Mouse (Mus musculus) midbrain, embryonic 12.5 days (tissue): ENCODE data around the gene Emid1. TPM values are rescaled to one million over a fixed set of nuclear protein-coding genes. Genes with fewer than 3 reads are reported as not detected.

Experiments
- ATAC-seq: fragments of 200-750 bp; cut with Nextera tagmentation; 2 replicates; pipeline ENCODE4 v1.8.0; 2017; ENCODE audit warnings: low read depth, moderate TSS enrichment, moderate library complexity; ENCODE audit not compliant: low FRiP score
- H3K27ac ChIP-seq: fragments of 300-500 bp; sonication (generic); replicated peaks from 2 replicates; pipeline ENCODE4 v1.5.1; 2016; ENCODE audit warnings: mild to moderate bottlenecking
- H3K27me3 ChIP-seq: fragments of 300-500 bp; sonication (generic); 2 replicates; pipeline ENCODE4 v1.6.1; 2016; ENCODE audit warnings: mild to moderate bottlenecking
- H3K36me3 ChIP-seq: fragments of 300-500 bp; sonication (generic); 2 replicates; pipeline ENCODE4 v1.6.1; 2016
- H3K4me1 ChIP-seq: fragments of 300-500 bp; sonication (generic); 2 replicates; pipeline ENCODE4 v1.6.1; 2016
- H3K4me2 ChIP-seq: fragments of 300-500 bp; sonication (generic); replicated peaks from 2 replicates; pipeline ENCODE4 v1.6.1; 2016; ENCODE audit warnings: mild to moderate bottlenecking, moderate library complexity
- H3K4me3 ChIP-seq: fragments of 300-500 bp; sonication (generic); 2 replicates; pipeline ENCODE4 v1.5.1; 2016; ENCODE audit warnings: mild to moderate bottlenecking
- H3K9ac ChIP-seq: fragments of 300-500 bp; sonication (generic); replicated peaks from 2 replicates; pipeline ENCODE4 v1.6.1; 2016; ENCODE audit warnings: mild to moderate bottlenecking, moderate library complexity
- H3K9me3 ChIP-seq: fragments of 300-500 bp; sonication (generic); 2 replicates; pipeline ENCODE4 v1.6.1; 2016; ENCODE audit warnings: mild to moderate bottlenecking
- WGBS: fragments of 180-500 bp; shearing (Covaris S2); methylation state at CpG from one replicate; pipeline ENCODE4 v1.1.7; 2016; 5-methylcytosine and 5-hydroxymethylcytosine counted together
- polyA plus RNA-seq: library from polyadenylated mRNA; unstranded; fragments of >200 nt; fragmentation: Nextera tagmentation; extraction: Ambion mirVana; gene quantifications from 2 replicates; pipeline ENCODE4 v1.2.1, GENCODE M21; 2016

Emid1 gene
- polyA plus RNA-seq, 1 experiment from 2014 or later, result 10.2 TPM

DNA sequence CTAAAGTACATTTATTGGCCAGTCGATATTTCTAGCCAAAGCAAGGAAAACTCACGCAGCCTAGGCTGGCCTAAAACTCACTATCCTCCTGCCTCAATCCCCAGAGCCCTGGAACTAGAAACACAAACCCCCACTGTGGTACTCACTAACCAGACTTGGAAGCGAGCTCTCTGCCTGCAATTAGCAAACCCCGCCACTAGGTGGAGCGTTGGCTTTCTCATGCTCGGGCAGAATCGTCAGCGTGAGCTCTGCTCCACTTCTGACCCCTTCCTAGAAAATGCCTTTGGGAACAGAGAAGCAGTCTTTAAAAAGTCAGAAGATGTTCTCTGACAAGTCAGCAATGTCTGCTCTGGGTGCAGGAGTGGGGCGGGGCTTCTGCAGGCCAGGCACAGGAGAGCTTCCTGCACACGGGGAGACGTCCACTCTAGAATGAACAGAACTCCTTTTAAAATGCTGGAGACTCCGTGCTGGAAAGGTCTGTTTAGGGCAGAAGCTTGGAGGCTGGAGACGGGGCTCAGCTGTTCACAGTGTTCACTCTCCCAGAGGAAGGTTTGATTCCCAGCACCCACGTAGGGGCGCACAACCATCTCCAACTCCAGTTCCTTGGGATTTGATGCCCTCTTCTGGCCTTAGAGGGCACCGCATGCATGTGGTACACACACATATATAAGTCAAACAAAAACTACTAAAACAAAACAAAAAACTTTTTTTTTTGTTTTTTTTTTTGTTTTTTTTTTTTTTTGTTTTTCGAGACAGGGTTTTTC is 8.8 kb upstream of the Emid1 start:
- H3K9me3 ChIP-seq, result no peaks in the 10 kb centered on the region
- no peak overlapping the region for H3K27ac ChIP-seq
- WGBS, result 72% methylated on average over 17 of the region's 17 CpGs
- H3K9ac ChIP-seq, result no peak overlapping the region
- peaks cover 17% of the 10 kb centered on the region for H3K4me1 ChIP-seq
- H3K4me3 ChIP-seq, result no peak overlapping the region
- H3K36me3 ChIP-seq, result no peaks in the 10 kb centered on the region
- no peak for ATAC-seq
- peaks cover 2% of the 10 kb centered on the region; the same call in 1 of the 2 replicates for H3K27me3 ChIP-seq
- H3K4me2 ChIP-seq, result no peak overlapping the region

DNA sequence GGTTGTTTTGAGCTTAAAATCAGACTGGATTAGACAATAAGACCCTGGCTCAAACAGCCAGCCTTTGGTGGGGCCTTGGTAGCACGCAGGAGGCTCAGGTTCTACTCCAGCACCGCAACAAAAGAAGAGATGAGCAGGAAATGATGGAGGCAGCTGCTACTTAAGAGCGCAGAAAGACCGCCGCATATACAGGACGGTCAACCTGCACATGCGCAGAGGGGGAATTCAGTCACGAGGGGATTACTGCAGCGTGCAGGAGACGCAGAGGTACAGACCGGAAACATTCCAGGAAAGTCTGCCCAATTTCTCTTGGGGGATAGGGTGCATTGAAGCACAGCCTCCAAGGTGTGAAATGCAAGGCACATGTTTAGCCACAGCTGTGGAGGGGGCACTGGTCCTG is 6.0 kb upstream of the Emid1 start:
- no peaks in the 10 kb centered on the region for H3K4me1 ChIP-seq
- no peak for ATAC-seq
- H3K36me3 ChIP-seq, result no peaks in the 10 kb centered on the region
- H3K9me3 ChIP-seq, result no peaks in the 10 kb centered on the region
- H3K9ac ChIP-seq, result no peak overlapping the region
- no peak overlapping the region for H3K27ac ChIP-seq
- 89% methylated on average over 11 of the region's 11 CpGs for WGBS
- H3K4me2 ChIP-seq, result no peak overlapping the region
- no peak overlapping the region for H3K4me3 ChIP-seq
- H3K27me3 ChIP-seq, result peaks cover 19% of the 10 kb centered on the region

DNA sequence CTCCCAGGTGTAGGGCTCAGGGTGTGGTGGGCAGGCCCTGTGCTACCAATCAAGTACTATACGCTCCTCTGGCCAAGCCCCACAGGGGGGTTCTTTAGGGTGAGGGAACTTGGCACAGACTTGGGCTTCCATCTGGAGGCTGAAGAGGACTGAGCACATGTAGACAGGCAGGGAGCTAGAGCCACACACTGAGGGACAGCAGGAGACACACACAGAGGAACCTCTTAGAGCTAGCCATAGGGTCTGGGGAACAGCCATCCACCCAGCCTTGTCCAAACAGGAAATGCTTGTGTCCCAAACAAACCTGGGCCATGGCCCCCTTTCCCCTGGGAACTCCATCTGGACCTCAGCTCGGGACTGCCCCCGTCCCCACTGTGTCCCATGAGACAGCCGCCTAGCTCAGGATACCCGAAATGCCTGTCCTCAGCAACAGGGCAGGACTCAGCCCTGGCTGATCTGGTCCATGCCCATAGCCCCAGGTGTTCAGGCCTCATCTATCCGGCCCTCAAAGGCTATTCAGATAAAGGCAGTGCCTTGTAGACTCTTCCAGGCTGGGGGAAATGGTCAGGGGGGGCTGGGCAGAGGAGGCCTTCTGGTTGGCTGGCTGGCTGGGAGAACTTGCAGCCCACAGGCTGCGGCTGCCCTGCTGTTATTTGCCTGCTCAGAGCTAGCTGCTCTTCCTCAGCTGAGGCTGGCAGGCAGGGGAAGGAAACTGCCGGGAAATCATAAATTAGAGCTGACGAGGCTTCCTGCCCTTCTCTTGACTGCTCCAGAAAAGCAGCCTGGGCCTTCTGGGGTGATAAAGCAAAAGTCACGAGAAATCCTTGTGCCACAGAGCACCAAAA is 3.1 kb upstream of the Emid1 start:
- Histone ChIP-seq H3K9ac (no peak overlapping the region), H3K4me1 (peaks cover 19% of the 10 kb centered on the region), H3K9me3 (no peaks in the 10 kb centered on the region), H3K36me3 (no peaks in the 10 kb centered on the region), H3K4me2 (no peak overlapping the region), H3K27me3 (peaks cover 45% of the 10 kb centered on the region), H3K27ac (no peak overlapping the region), H3K4me3 (no peak overlapping the region)
- 48% methylated on average over 10 of the region's 10 CpGs for whole genome bisulfite sequencing
- ATAC-seq, result no peak

DNA sequence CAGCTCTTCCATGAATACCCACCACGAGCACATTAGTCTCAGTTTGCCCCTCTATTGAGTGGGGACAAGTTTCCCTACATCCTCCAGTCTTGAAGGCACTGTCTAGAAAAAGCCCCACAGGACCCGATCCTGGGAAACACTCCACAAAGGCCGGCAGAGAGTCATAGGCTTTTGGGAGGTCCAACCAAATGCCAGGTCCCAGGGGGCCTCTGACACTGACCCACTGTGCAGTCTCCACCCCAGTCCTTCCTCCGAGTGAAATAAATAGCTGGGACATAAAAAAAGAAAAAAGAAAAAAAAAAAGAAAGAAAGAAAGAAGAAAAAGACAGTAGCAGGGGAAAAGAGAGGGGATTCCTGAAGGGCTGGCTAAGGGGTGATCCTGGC is 818 bp downstream of the Emid1 start:
- H3K4me2 ChIP-seq, result peak overlapping the region; percentile 90
- no peaks in the 10 kb centered on the region for H3K9me3 ChIP-seq
- H3K9ac ChIP-seq, result no peak overlapping the region
- no peak for ATAC-seq
- no peaks in the 10 kb centered on the region for H3K36me3 ChIP-seq
- H3K27ac ChIP-seq, result no peak overlapping the region
- H3K4me1 ChIP-seq, result peaks cover 44% of the 10 kb centered on the region
- WGBS, result 10% methylated on average over 4 of the region's 4 CpGs
- peak overlapping the region; percentile 60 for H3K4me3 ChIP-seq
- H3K27me3 ChIP-seq, result peaks cover 59% of the 10 kb centered on the region

DNA sequence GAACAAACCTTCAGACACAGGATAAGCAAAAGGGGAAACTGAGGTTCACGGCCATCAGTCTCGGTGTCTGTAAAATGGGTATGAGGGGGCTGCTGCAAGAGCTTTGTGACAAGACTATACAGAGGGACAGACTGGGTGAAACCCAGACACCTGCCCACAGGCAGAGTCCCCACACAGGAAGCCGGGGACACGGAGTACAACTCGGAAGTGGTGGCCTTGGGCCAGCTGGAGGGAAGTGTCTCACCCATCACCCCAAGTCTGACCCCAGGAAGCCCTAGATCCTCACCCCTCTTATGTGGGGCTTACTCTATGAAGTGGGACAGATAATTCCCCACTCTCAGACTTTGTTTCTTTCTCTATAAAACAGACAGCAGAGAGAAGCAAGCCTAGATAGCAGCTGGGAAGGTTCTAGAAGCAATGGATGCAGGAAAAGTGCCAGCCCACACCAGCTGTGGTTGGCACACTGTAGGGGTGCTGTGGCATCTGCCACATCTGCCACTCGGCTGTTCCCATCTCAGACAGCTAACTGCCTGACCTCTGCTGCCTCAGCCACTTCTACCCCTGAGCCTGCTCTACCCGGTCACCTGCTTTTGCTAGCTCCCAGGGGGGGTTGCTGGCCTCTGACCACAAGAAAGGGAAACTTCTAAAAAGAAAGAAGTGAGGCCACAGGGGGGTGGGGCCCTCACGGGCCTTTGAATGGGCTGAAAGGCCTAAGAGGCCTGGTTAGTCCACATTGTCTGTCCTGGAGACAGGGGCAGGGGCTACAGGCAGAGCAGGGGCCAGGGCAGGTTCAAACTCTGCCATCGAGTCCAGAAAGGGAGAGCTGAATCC is 1.4 kb downstream of the Emid1 start:
- H3K36me3 ChIP-seq, result no peaks in the 10 kb centered on the region
- no peak overlapping the region for H3K27ac ChIP-seq
- no peaks in the 10 kb centered on the region for H3K9me3 ChIP-seq
- no peak overlapping the region for H3K9ac ChIP-seq
- no peak overlapping the region for H3K4me3 ChIP-seq
- H3K4me1 ChIP-seq, result peaks cover 44% of the 10 kb centered on the region
- 47% methylated on average over 9 of the region's 9 CpGs for WGBS
- H3K27me3 ChIP-seq, result peaks cover 59% of the 10 kb centered on the region
- no peak for ATAC-seq
- H3K4me2 ChIP-seq, result 0 out of 2 replicates have a peak overlapping the region, but pooled peaks have one; percentile 3

DNA sequence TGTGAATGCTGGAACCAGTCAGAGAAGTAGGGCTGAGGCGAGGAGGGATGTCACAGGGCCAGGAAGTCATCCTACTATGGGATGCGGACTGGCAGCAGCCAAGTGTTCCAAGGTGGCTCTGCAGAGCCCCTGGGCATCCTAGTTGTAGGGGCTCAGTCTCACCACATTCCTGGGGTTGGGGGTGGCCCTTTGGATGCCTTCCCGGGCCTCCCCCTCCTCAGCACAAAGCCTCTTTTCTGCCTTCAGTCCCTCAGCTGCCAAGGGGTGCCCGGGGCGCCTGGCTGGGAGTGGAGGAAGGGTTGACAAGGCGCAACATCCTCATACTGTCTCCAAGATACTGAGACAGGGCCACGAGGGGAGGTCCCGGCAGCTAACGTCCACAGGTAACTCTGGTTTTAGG is 2.1 kb downstream of the Emid1 start:
- Histone ChIP-seq H3K9me3 (no peaks in the 10 kb centered on the region), H3K36me3 (no peaks in the 10 kb centered on the region), H3K27me3 (peaks cover 56% of the 10 kb centered on the region), H3K4me1 (peaks cover 44% of the 10 kb centered on the region), H3K4me3 (no peak overlapping the region), H3K4me2 (no peak overlapping the region), H3K27ac (no peak overlapping the region), H3K9ac (no peak overlapping the region)
- 73% methylated on average over 9 of the region's 9 CpGs for WGBS
- no peak for ATAC-seq

DNA sequence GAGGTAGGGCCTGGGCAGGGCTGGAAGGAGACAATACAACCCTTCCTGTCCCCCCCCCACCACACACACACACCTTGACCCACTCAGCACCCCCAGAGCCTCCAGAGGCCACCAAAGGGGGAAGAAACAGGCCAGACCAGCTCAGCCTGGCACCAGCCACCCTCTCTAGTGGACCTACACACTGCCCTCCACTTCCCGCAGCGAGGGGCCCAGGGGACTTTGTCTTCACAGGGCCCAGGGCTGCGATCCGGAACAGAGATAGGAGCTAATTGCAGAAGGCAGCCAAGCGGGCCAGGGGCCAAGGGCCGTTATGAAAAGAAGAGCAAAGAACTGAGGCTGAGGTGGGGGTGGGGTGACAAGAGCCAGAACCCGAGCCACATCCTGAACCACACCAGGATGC is 2.8 kb downstream of the Emid1 start:
- no peak overlapping the region for H3K4me2 ChIP-seq
- ATAC-seq, result no peak

DNA sequence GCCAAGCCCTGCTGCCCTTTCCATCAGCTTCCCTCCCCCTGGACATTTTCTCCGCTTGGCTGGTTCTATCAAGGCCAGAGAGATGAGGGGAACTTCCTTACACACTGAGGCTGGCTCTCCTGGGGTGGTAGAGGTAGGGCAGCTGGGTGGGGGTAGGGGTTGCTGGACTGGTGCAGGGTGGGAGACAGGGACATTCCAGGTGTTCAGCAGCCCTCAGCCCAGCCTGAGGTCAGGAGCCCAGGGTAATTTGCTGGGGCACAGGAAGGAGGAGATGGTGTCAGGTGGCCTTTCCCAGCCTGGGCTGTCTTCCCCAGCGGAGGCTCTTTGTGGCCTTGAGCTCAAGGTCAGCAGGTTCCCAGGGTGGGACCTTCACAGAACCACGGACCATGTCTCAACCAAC is 6.5 kb downstream of the Emid1 start:
- no peaks in the 10 kb centered on the region for H3K9me3 ChIP-seq
- no peak overlapping the region for H3K4me3 ChIP-seq
- H3K4me1 ChIP-seq, result peaks cover 29% of the 10 kb centered on the region
- H3K27me3 ChIP-seq, result peaks cover 20% of the 10 kb centered on the region
- ATAC-seq, result no peak
- H3K27ac ChIP-seq, result no peak overlapping the region
- 70% methylated on average over 3 of the region's 3 CpGs for WGBS
- no peak overlapping the region for H3K9ac ChIP-seq
- H3K36me3 ChIP-seq, result no peaks in the 10 kb centered on the region
- no peak overlapping the region for H3K4me2 ChIP-seq

More for the DNA sequence above, 2.8 kb downstream of the Emid1 start:
- Histone ChIP-seq H3K27ac (no peak overlapping the region), H3K4me1 (peaks cover 44% of the 10 kb centered on the region), H3K9ac (no peak overlapping the region), H3K36me3 (no peaks in the 10 kb centered on the region), H3K4me3 (no peak overlapping the region), H3K27me3 (peaks cover 50% of the 10 kb centered on the region), H3K9me3 (no peaks in the 10 kb centered on the region)
- WGBS, result 34% methylated on average over 7 of the region's 7 CpGs

DNA sequence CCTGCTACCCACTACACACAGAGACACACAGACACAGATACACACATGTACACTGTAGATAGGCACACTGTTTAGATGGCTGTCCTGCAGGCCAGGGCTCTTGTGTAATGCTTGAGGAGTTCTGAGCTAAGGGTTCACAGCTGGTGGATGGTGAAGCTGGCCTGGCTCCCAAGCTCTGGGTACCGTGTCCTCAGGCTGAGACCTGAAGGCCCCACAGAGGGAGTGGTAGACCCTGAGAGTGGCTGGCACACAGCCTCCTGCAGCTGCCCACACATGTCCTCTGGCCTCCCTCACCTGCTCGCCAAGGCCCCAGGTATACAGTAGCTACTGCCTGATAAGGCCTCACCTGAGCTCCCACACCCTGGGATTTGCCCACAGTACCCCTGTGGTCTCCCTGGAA is 10.1 kb downstream of the Emid1 start:
- no peak overlapping the region for H3K27ac ChIP-seq
- no peak overlapping the region for H3K9ac ChIP-seq
- H3K4me1 ChIP-seq, result peaks cover 4% of the 10 kb centered on the region; the same call in 1 of the 2 replicates
- no peaks in the 10 kb centered on the region for H3K9me3 ChIP-seq
- no peaks in the 10 kb centered on the region for H3K36me3 ChIP-seq
- 94% methylated on average over 2 of the region's 2 CpGs for WGBS
- H3K4me3 ChIP-seq, result no peak overlapping the region
- H3K27me3 ChIP-seq, result no peaks in the 10 kb centered on the region
- ATAC-seq, result no peak
- no peak overlapping the region for H3K4me2 ChIP-seq

DNA sequence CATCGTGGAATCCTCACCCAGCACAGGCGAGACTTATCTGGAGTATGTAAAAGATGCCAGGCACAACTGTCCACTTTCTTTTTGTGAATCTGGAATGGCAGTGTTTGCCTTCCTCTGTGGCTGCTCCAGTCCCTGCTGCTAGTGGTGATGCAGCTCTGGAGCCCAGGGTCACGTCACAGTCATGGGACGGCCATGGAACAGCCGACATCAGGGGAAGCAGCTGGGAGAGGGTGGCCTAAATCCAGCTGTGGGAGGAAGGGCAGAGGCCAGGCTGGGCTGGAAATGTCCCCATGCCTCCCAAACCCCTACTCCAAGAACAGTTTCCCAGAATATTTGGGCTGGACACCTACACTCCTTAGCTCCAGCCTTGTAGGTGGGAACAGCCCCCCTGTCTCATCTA is 10.8 kb downstream of the Emid1 start:
- Histone ChIP-seq H3K27ac (no peak overlapping the region), H3K9ac (no peak overlapping the region), H3K4me1 (peaks cover 4% of the 10 kb centered on the region; the same call in 1 of the 2 replicates), H3K4me2 (no peak overlapping the region), H3K36me3 (no peaks in the 10 kb centered on the region), H3K27me3 (no peaks in the 10 kb centered on the region), H3K4me3 (no peak overlapping the region), H3K9me3 (no peaks in the 10 kb centered on the region)
- 88% methylated on average over 5 of the region's 5 CpGs for WGBS
- no peak for ATAC-seq

DNA sequence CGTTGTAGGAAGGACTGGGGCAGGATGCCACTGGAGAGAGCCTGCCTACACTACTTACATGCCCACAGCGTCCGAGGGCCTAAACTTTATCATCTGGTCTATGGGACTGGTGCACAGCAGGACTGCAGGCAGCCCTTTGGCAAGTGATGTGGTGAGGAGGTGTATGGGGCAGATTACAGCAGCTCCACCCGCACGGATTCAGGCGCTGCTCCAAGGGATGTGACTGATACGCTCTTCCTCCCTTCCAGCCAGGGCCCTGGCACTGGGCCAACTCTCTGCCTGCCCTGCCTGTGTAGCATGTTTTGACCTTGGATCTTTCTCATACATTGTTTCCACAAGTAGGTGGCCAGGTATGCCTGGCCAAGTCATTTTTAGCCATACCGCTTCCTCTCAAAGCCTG is 11.4 kb downstream of the Emid1 start:
- Histone ChIP-seq H3K27ac (no peak overlapping the region), H3K4me2 (no peak overlapping the region), H3K4me3 (no peak overlapping the region), H3K4me1 (peaks cover 4% of the 10 kb centered on the region; the same call in 1 of the 2 replicates), H3K9me3 (no peaks in the 10 kb centered on the region), H3K36me3 (no peaks in the 10 kb centered on the region), H3K9ac (no peak overlapping the region), H3K27me3 (no peaks in the 10 kb centered on the region)
- WGBS, result 69% methylated on average over 8 of the region's 8 CpGs
- no peak for ATAC-seq
